Mouse (Mus musculus): ENCODE measurements at regions not wholly inside any gene's neighbourhood (a gene's known extent, or its start where the extent isn't known, plus 50 kb on each side); places are given as distances from the start of the nearest gene placed in this dataset.
"Not testable (repeated sequence)": the region's sequence is repeated elsewhere in the genome, so short reads cannot be mapped to it uniquely, and the experiment has no call there.

DNA sequence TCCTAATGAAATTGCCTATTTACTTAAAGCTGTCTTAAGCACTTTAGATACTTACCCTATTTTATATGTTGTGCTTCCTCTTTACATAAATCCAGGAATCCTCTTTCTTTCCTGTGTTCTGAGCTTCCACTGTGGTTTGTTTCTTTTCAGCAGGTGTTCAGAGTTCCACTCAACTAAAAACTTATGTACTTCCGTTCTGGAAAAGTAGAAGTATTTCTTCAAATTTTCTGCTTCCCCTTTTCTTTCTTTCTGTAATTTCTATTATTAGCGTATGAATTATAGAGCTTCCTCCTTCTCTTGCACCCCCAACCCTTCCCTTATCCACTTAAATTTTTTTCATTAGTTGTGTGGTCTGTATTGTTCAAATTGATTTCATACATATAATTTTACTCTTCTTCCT lies 165.8 kb upstream of the Nudt12 start:
- Histone ChIP-seq H3K36me3 (ENCODE audit: control insufficient read depth, insufficient read depth, low read length) (no peaks in the 10 kb centered on the region), H3K27ac (replicated peaks; ENCODE audit: low read depth, low read length) (no peak overlapping the region), H3K9me3 (ENCODE audit: control insufficient read depth, low read length) (no peaks in the 10 kb centered on the region), H3K4me2 (ENCODE audit: low read depth, low read length) (no peak overlapping the region), H3K4me1 (ENCODE audit: control insufficient read depth, insufficient read depth, low read length) (no peaks in the 10 kb centered on the region), H3K27me3 (replicated peaks; ENCODE audit: control insufficient read depth, insufficient read depth, low read length) (no peaks in the 10 kb centered on the region), H3K4me3 (ENCODE audit: low read depth, low read length) (no peak overlapping the region), H3K9ac (ENCODE audit: low read depth, low read length) (no peak overlapping the region)
- DNase-seq (ENCODE audit: low spot score) (no peak), ATAC-seq (ENCODE audit: low read depth) (no peak)
- 86% methylated on average over 2 of the region's 2 CpGs for WGBS

DNA sequence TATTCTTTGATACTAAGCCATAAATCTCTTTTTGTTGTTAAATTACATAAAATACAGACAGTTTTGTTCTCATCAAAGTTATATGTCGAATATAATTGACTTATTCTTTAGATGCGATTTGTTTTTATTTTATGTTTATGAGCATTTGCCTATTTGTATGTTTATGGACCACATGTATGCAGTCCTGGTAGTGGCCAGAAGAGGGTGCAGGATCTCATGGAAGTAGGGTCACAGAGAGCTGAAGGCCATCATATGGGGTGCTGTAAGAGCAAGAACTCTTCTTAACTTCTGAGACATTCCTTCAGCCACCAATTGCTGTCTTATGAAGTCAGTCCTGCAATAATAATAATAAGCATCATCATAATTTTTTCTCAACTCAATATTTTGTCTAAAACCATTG lies 143.2 kb upstream of the Nudt12 start:
- Histone ChIP-seq H3K27me3 (replicated peaks; ENCODE audit: control insufficient read depth, insufficient read depth, low read length) (no peaks in the 10 kb centered on the region), H3K4me1 (ENCODE audit: control insufficient read depth, insufficient read depth, low read length) (no peaks in the 10 kb centered on the region), H3K36me3 (ENCODE audit: control insufficient read depth, insufficient read depth, low read length) (no peaks in the 10 kb centered on the region), H3K4me2 (ENCODE audit: low read depth, low read length) (no peak overlapping the region), H3K9ac (ENCODE audit: low read depth, low read length) (no peak overlapping the region), H3K4me3 (ENCODE audit: low read depth, low read length) (no peak overlapping the region), H3K9me3 (ENCODE audit: control insufficient read depth, low read length) (no peaks in the 10 kb centered on the region), H3K27ac (replicated peaks; ENCODE audit: low read depth, low read length) (no peak overlapping the region)
- no peak for DNase-seq (ENCODE audit: low spot score)
- no peak for ATAC-seq (ENCODE audit: low read depth)
- 80% methylated on average over 2 of the region's 2 CpGs for WGBS

- Histone ChIP-seq H3K9ac (ENCODE audit: low read depth, low read length) (no peak overlapping the region), H3K36me3 (ENCODE audit: control insufficient read depth, insufficient read depth, low read length) (no peaks in the 10 kb centered on the region), H3K4me3 (ENCODE audit: low read depth, low read length) (no peak overlapping the region), H3K27me3 (replicated peaks; ENCODE audit: control insufficient read depth, insufficient read depth, low read length) (no peaks in the 10 kb centered on the region), H3K9me3 (ENCODE audit: control insufficient read depth, low read length) (no peaks in the 10 kb centered on the region), H3K4me1 (ENCODE audit: control insufficient read depth, insufficient read depth, low read length) (no peaks in the 10 kb centered on the region), H3K4me2 (ENCODE audit: low read depth, low read length) (no peak overlapping the region), H3K27ac (replicated peaks; ENCODE audit: low read depth, low read length) (no peak overlapping the region)
- WGBS: 28% methylated on average over 1 of the region's 1 CpGs
- ATAC-seq (ENCODE audit: low read depth): no peak
- DNase-seq (ENCODE audit: low spot score): no peak
Measured at GRCm38 (mm10) chr17:59143760-59144157, 130.6 kb upstream of the Nudt12 start.

GRCm38 (mm10) chr17:59142995-59143759 lies 130.0 kb upstream of the Nudt12 start:
- no peak overlapping the region for H3K4me2 ChIP-seq (ENCODE audit: low read depth, low read length)
- no peak overlapping the region for H3K4me3 ChIP-seq (ENCODE audit: low read depth, low read length)
- no peak overlapping the region for H3K27ac ChIP-seq (replicated peaks; ENCODE audit: low read depth, low read length)
- H3K9me3 ChIP-seq (ENCODE audit: control insufficient read depth, low read length): no peaks in the 10 kb centered on the region
- 54% methylated on average over 10 of the region's 10 CpGs for WGBS
- no peak overlapping the region for H3K9ac ChIP-seq (ENCODE audit: low read depth, low read length)
- DNase-seq (ENCODE audit: low spot score) (peak; percentile 27), ATAC-seq (ENCODE audit: low read depth) (no peak)
- no peaks in the 10 kb centered on the region for H3K36me3 ChIP-seq (ENCODE audit: control insufficient read depth, insufficient read depth, low read length)
- no peaks in the 10 kb centered on the region for H3K4me1 ChIP-seq (ENCODE audit: control insufficient read depth, insufficient read depth, low read length)
- no peaks in the 10 kb centered on the region for H3K27me3 ChIP-seq (replicated peaks; ENCODE audit: control insufficient read depth, insufficient read depth, low read length)

DNA sequence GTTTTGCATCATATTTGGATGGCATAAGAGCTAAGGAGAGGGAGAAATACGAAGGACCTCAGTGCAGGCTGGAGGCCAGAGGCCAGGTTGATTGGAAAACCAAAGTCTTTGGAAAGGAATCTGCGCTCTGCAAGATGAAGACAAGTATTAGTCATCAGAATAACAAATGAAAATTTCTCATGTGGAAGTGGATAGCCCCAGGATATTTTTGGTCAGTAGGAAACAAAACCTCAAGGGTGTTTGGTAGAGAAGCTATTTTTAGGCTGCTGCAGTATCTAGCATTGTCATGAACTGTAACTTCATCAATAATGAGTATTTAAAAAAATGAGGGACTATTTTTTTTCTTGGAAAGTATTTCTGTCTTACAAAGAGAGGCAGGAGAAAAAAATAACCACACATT lies 125.6 kb upstream of the Nudt12 start:
- Histone ChIP-seq H3K9me3 (ENCODE audit: control insufficient read depth, low read length) (no peaks in the 10 kb centered on the region), H3K4me2 (ENCODE audit: low read depth, low read length) (no peak overlapping the region), H3K27ac (replicated peaks; ENCODE audit: low read depth, low read length) (no peak overlapping the region), H3K36me3 (ENCODE audit: control insufficient read depth, insufficient read depth, low read length) (no peaks in the 10 kb centered on the region), H3K4me1 (ENCODE audit: control insufficient read depth, insufficient read depth, low read length) (no peaks in the 10 kb centered on the region), H3K4me3 (ENCODE audit: low read depth, low read length) (no peak overlapping the region), H3K9ac (ENCODE audit: low read depth, low read length) (no peak overlapping the region), H3K27me3 (replicated peaks; ENCODE audit: control insufficient read depth, insufficient read depth, low read length) (no peaks in the 10 kb centered on the region)
- no peak for DNase-seq (ENCODE audit: low spot score)
- ATAC-seq (ENCODE audit: low read depth): no peak
- WGBS: 69% methylated on average over 2 of the region's 2 CpGs

GRCm38 (mm10) chr17:59099376-59099775 lies 86.2 kb upstream of the Nudt12 start:
- H3K4me2 ChIP-seq (ENCODE audit: low read depth, low read length): no peak overlapping the region
- no peaks in the 10 kb centered on the region for H3K4me1 ChIP-seq (ENCODE audit: control insufficient read depth, insufficient read depth, low read length)
- no peaks in the 10 kb centered on the region for H3K9me3 ChIP-seq (ENCODE audit: control insufficient read depth, low read length)
- no peaks in the 10 kb centered on the region for H3K36me3 ChIP-seq (ENCODE audit: control insufficient read depth, insufficient read depth, low read length)
- DNase-seq (ENCODE audit: low spot score) (peak; percentile 32), ATAC-seq (ENCODE audit: low read depth) (no peak)
- H3K27ac ChIP-seq (replicated peaks; ENCODE audit: low read depth, low read length): no peak overlapping the region
- 7% methylated on average over 5 of the region's 5 CpGs for WGBS
- no peak overlapping the region for H3K4me3 ChIP-seq (ENCODE audit: low read depth, low read length)
- no peak overlapping the region for H3K9ac ChIP-seq (ENCODE audit: low read depth, low read length)
- H3K27me3 ChIP-seq (replicated peaks; ENCODE audit: control insufficient read depth, insufficient read depth, low read length): no peaks in the 10 kb centered on the region

GRCm38 (mm10) chr17:59076846-59077245 lies 63.7 kb upstream of the Nudt12 start:
- WGBS: 84% methylated on average over 2 of the region's 6 CpGs

GRCm38 (mm10) chr17:59076361-59076760 lies 63.2 kb upstream of the Nudt12 start:
- WGBS: 79% methylated on average over 2 of the region's 6 CpGs
- H3K4me1 ChIP-seq (ENCODE audit: control insufficient read depth, insufficient read depth, low read length); ATAC-seq (ENCODE audit: low read depth): not testable (repeated sequence)

More at GRCm38 (mm10) chr17:59076846-59077245, 63.7 kb upstream of the Nudt12 start:
- H3K4me3 ChIP-seq (ENCODE audit: low read depth, low read length); ATAC-seq (ENCODE audit: low read depth); H3K4me2 ChIP-seq (ENCODE audit: low read depth, low read length); DNase-seq (ENCODE audit: low spot score); H3K9ac ChIP-seq (ENCODE audit: low read depth, low read length); H3K9me3 ChIP-seq (ENCODE audit: control insufficient read depth, low read length); H3K4me1 ChIP-seq (ENCODE audit: control insufficient read depth, insufficient read depth, low read length); H3K36me3 ChIP-seq (ENCODE audit: control insufficient read depth, insufficient read depth, low read length); H3K27ac ChIP-seq (replicated peaks; ENCODE audit: low read depth, low read length); H3K27me3 ChIP-seq (replicated peaks; ENCODE audit: control insufficient read depth, insufficient read depth, low read length): not testable (repeated sequence)

More at GRCm38 (mm10) chr17:59076361-59076760, 63.2 kb upstream of the Nudt12 start:
- not testable (repeated sequence) for H3K27me3 ChIP-seq (replicated peaks; ENCODE audit: control insufficient read depth, insufficient read depth, low read length); H3K4me3 ChIP-seq (ENCODE audit: low read depth, low read length); H3K27ac ChIP-seq (replicated peaks; ENCODE audit: low read depth, low read length); H3K36me3 ChIP-seq (ENCODE audit: control insufficient read depth, insufficient read depth, low read length); H3K4me2 ChIP-seq (ENCODE audit: low read depth, low read length); DNase-seq (ENCODE audit: low spot score); H3K9me3 ChIP-seq (ENCODE audit: control insufficient read depth, low read length); H3K9ac ChIP-seq (ENCODE audit: low read depth, low read length)
